8 mouse cellular contexts compared by ENCODE assay signal in genomic region chr5:122900558-122901171, GRCm38 (mm10). TPM values are rescaled to one million over a fixed set of nuclear protein-coding genes. Genes with fewer than 3 reads are reported as not detected.
DNase-seq lines count a peak whose midpoint lies in the region; ATAC-seq lines count a peak whose summit lies in the region.

No protein-coding gene starts in this region.

- peaks cover 27% of the 10 kb centered on the region for H3K4me1 ChIP-seq in kidney, embryonic 14.5 days (ENCODE audit: control insufficient read depth, insufficient read depth, low read length)
- H3K4me1 ChIP-seq in hindbrain, embryonic 10.5 days (replicated peaks) = peaks cover 35% of the 10 kb centered on the region
- peaks cover 27% of the 10 kb centered on the region for H3K4me1 ChIP-seq in midbrain, embryonic 12.5 days

- peak overlapping the region; percentile 92 for H3K27ac ChIP-seq in kidney, embryonic 14.5 days (ENCODE audit: low read depth, low read length)
- H3K27ac ChIP-seq in hindbrain, embryonic 10.5 days = peak overlapping the region; percentile 97
- peak overlapping the region; percentile 94 for H3K27ac ChIP-seq in midbrain, embryonic 12.5 days (replicated peaks)

- H3K9ac ChIP-seq in kidney, embryonic 14.5 days (ENCODE audit: low read depth, low read length) = peak overlapping the region; percentile 97
- peak overlapping the region; percentile 98 for H3K9ac ChIP-seq in midbrain, embryonic 12.5 days (replicated peaks)

- H3K27me3 ChIP-seq in kidney, embryonic 14.5 days (ENCODE audit: control insufficient read depth, insufficient read depth, low read length) = no peaks in the 10 kb centered on the region
- H3K27me3 ChIP-seq in hindbrain, embryonic 10.5 days (ENCODE audit: insufficient read depth, poor library complexity, severe bottlenecking) = no peaks in the 10 kb centered on the region; the same call in 1 of the 2 replicates
- H3K27me3 ChIP-seq in midbrain, embryonic 12.5 days = no peaks in the 10 kb centered on the region

- peak overlapping the region; percentile 88 for H3K4me2 ChIP-seq in kidney, embryonic 14.5 days (replicated peaks; ENCODE audit: low read depth, low read length)
- H3K4me2 ChIP-seq in midbrain, embryonic 12.5 days (replicated peaks) = peak overlapping the region; percentile 79

- WGBS in kidney, embryonic 14.5 days = 2% methylated on average over 33 of the region's 33 CpGs
- WGBS in hindbrain, embryonic 10.5 days = 4% methylated on average over 33 of the region's 33 CpGs
- WGBS in midbrain, embryonic 12.5 days = 2% methylated on average over 31 of the region's 33 CpGs

- DNase-seq in kidney, adult 11 months = no peak
- peak; percentile 81 for DNase-seq in R1 (ENCODE audit: low read depth, low spot score)
- DNase-seq in hindbrain, embryonic 10.5 days (ENCODE audit: low spot score) = no peak
- DNase-seq in layer of hippocampus, postnatal 36 days = no peak
- no peak for DNase-seq in T-cell, adult 2 months (ENCODE audit: low spot score)

- H3K9me3 ChIP-seq in kidney, embryonic 14.5 days (ENCODE audit: control insufficient read depth, low read length) = no peaks in the 10 kb centered on the region
- H3K9me3 ChIP-seq in hindbrain, embryonic 10.5 days = no peaks in the 10 kb centered on the region
- H3K9me3 ChIP-seq in midbrain, embryonic 12.5 days = no peaks in the 10 kb centered on the region

- no peak for ATAC-seq in kidney, embryonic 14.5 days (ENCODE audit: low FRiP score, low TSS enrichment)
- no peak; the same call in 1 of the 2 replicates for ATAC-seq in midbrain, embryonic 12.5 days (ENCODE audit: low FRiP score, low read depth)
- no peak for ATAC-seq in activated CD4-positive, CD25-positive, alpha-beta regulatory T cell, adult 4 months

- H3K36me3 ChIP-seq in kidney, embryonic 14.5 days (ENCODE audit: control insufficient read depth, insufficient read depth, low read length) = no peaks in the 10 kb centered on the region
- no peaks in the 10 kb centered on the region for H3K36me3 ChIP-seq in hindbrain, embryonic 10.5 days
- H3K36me3 ChIP-seq in midbrain, embryonic 12.5 days = no peaks in the 10 kb centered on the region

- peak overlapping the region; percentile 87 for H3K4me3 ChIP-seq in kidney, embryonic 14.5 days (ENCODE audit: low read length)
- H3K4me3 ChIP-seq in hindbrain, embryonic 10.5 days = peak overlapping the region; percentile 94
- H3K4me3 ChIP-seq in midbrain, embryonic 12.5 days = peak overlapping the region; percentile 97

RNA-seq across cellular contexts. Expression of gene Rnf34, which starts 50.8 kb away (rescaled TPM):
- polyA plus RNA-seq in kidney, embryonic 14.5 days (2014; fragmentation: Nextera tagmentation; extraction: Ambion mirVana) = 33.4 and 35.1 TPM in 2 replicates
- 47.6 and 48.3 TPM in 2 replicates for polyA plus RNA-seq in hindbrain, embryonic 10.5 days (2016; fragmentation: Nextera tagmentation; extraction: Ambion mirVana)
- polyA plus RNA-seq in midbrain, embryonic 12.5 days (2016; fragmentation: Nextera tagmentation; extraction: Ambion mirVana) = 52.0 and 53.1 TPM in 2 replicates
- 10 to 100 TPM; 18.1 to 25.7 TPM for polyA plus RNA-seq in activated CD4-positive, CD25-positive, alpha-beta regulatory T cell, adult 4 months (2017; shearing (Covaris generic))
- 10 to 100 TPM; 57.7 to 58.8 TPM for total RNA-seq in layer of hippocampus, postnatal 36 days (2021)
